Mouse (Mus musculus) C2C12 (cell line): ENCODE data around the gene Sfr1. TPM values are rescaled to one million over a fixed set of nuclear protein-coding genes. Genes with fewer than 3 reads are reported as not detected.

Experiments
- H3K27me3 ChIP-seq: one replicate; pipeline ENCODE4 v1.6.1; 2011; ENCODE audit not compliant: control insufficient read depth, insufficient read depth, insufficient read length
- H3K36me3 ChIP-seq: one replicate; pipeline ENCODE4 v1.6.1; 2011; ENCODE audit not compliant: control insufficient read depth, insufficient read depth
- H3K4me3 ChIP-seq: one replicate; pipeline ENCODE4 v1.5.1; 2011; ENCODE audit warnings: mild to moderate bottlenecking, control low read depth; ENCODE audit not compliant: poor library complexity, insufficient read depth, severe bottlenecking
- H3K79me2 ChIP-seq: one replicate; pipeline ENCODE4 v1.6.1; 2011; ENCODE audit not compliant: control insufficient read depth, insufficient read depth
- H3K79me3 ChIP-seq: one replicate; pipeline ENCODE4 v1.6.1; 2011; ENCODE audit warnings: low read depth, control low read depth
- H3ac ChIP-seq: one replicate; pipeline ENCODE3; 2011; ENCODE audit warnings: low read depth; ENCODE audit not compliant: control insufficient read depth, insufficient read length
- CEBPB ChIP-seq: IDR thresholded peaks from one replicate; pipeline ENCODE4 v1.6.1; 2011; ENCODE audit warnings: low read depth, mild to moderate bottlenecking, control low read depth, moderate library complexity
- CTCF ChIP-seq: IDR thresholded peaks from one replicate; pipeline ENCODE4 v1.5.1; 2011; ENCODE audit not compliant: control insufficient read depth, insufficient read depth, insufficient read length
- FOSL1 ChIP-seq: IDR thresholded peaks from one replicate; pipeline ENCODE4 v1.8.0; 2011; ENCODE audit warnings: mild to moderate bottlenecking, low read length; ENCODE audit not compliant: poor library complexity, insufficient read depth, severe bottlenecking
- MAX ChIP-seq: IDR thresholded peaks from one replicate; pipeline ENCODE4 v1.6.1; 2011; ENCODE audit warnings: mild to moderate bottlenecking, control low read depth
- MYOD1 ChIP-seq: IDR thresholded peaks from one replicate; pipeline ENCODE4 v1.6.1; 2011; ENCODE audit warnings: low read depth; ENCODE audit not compliant: control insufficient read depth, insufficient read length
- MYOG ChIP-seq: IDR thresholded peaks from one replicate; pipeline ENCODE4 v1.6.1; 2011; ENCODE audit not compliant: control insufficient read depth, insufficient read length; ENCODE audit errors: extremely low read depth
- USF1 ChIP-seq: IDR thresholded peaks from one replicate; pipeline ENCODE4 v1.6.1; 2011; ENCODE audit warnings: low read depth, mild to moderate bottlenecking, control low read depth, moderate library complexity
- polyA plus RNA-seq: library from polyadenylated mRNA; unstranded; fragments of >200 nt; fragmentation: generic; extraction: Trizol; gene quantifications from one replicate; pipeline ENCODE4 v1.2.1, GENCODE M21; 2012; ENCODE audit warnings: missing spikeins

Gene Sfr1
- polyA plus RNA-seq, 1 experiment, result 74.9 TPM

- no peak overlapping the region for H3ac ChIP-seq
- no peak for TF ChIP-seq FOSL1
- TF ChIP-seq CTCF, result no peak
- no peak for TF ChIP-seq MAX
- TF ChIP-seq MYOD1, result no peak
- no peak for TF ChIP-seq MYOG
Observed at GRCm38 (mm10) chr19:47753921-47754320, 22.4 kb downstream of the Sfr1 start.

GRCm38 (mm10) chr19:47754931-47755330 is 23.4 kb downstream of the Sfr1 start:
- H3K79me2 ChIP-seq, result no peaks in the 10 kb centered on the region
- H3K27me3 ChIP-seq, result no peaks in the 10 kb centered on the region
- H3ac ChIP-seq, result no peak overlapping the region
- H3K79me3 ChIP-seq, result no peaks in the 10 kb centered on the region
- H3K36me3 ChIP-seq, result no peaks in the 10 kb centered on the region
- TF ChIP-seq MYOD1, result no peak
- TF ChIP-seq MAX, result no peak
- no peak for TF ChIP-seq USF1
- no peak for TF ChIP-seq CTCF
- no peak for TF ChIP-seq CEBPB
- TF ChIP-seq FOSL1, result no peak
- no peak for TF ChIP-seq MYOG
- H3K4me3 ChIP-seq, result no peak overlapping the region

More at GRCm38 (mm10) chr19:47753921-47754320, 22.4 kb downstream of the Sfr1 start:
- Histone ChIP-seq H3K27me3 (no peaks in the 10 kb centered on the region), H3K79me3 (no peaks in the 10 kb centered on the region), H3K4me3 (no peak overlapping the region), H3K79me2 (no peaks in the 10 kb centered on the region), H3K36me3 (no peaks in the 10 kb centered on the region)

DNA sequence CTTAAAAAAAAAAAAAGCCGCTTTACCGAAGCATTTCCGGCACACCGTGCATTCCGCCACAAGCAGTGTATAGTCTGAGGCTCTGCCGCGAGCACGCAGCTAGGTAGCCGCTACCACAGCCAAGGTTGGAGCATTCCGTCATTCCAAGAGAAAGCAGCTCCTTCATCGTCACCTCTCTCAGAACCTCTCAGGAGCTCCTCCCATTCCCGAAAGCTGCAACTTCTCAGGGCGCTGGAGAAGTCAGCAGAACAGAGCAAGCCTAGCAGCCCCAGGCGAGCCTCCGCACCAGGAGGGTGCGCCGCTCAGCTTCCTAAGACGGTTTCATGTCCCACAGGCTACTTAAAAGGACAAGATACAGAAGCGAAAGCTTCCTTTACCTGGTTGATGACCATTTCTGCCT is 24.1 kb downstream of the Sfr1 start:
- no peak overlapping the region for H3ac ChIP-seq
- no peak for TF ChIP-seq FOSL1
- H3K4me3 ChIP-seq, result no peak overlapping the region
- H3K79me2 ChIP-seq, result no peaks in the 10 kb centered on the region
- no peaks in the 10 kb centered on the region for H3K79me3 ChIP-seq
- no peaks in the 10 kb centered on the region for H3K36me3 ChIP-seq
- H3K27me3 ChIP-seq, result no peaks in the 10 kb centered on the region

- Histone ChIP-seq H3K36me3 (no peaks in the 10 kb centered on the region), H3K79me2 (no peaks in the 10 kb centered on the region), H3K79me3 (no peaks in the 10 kb centered on the region), H3ac (no peak overlapping the region), H3K4me3 (no peak overlapping the region), H3K27me3 (peaks cover 14% of the 10 kb centered on the region)
- TF ChIP-seq CTCF (no peak), MYOD1 (no peak), USF1 (no peak), FOSL1 (no peak), MAX (no peak), MYOG (no peak), CEBPB (no peak)
Observed at GRCm38 (mm10) chr19:47777847-47778246, 46.4 kb downstream of the Sfr1 start.

DNA sequence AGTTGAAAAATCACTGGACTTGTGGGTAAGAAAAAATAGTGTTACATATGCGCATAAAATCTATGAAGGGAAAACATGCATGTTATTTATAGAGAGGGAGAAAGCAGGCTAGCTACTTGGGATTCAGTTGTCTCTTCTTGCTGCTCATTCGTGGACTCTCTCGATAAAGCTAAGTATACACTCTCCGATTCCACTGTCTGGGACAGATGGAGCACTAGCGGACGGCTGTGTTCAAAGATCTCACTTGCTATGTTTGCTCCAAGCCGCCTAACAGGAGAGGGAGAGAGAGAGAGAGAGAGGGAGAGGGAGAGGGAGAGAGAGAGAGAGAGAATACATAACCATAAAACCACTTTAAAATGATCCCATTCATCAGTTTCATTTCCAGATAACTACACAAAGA is 48.7 kb downstream of the Sfr1 start:
- Histone ChIP-seq H3ac (no peak overlapping the region), H3K4me3 (no peak overlapping the region), H3K27me3 (peaks cover 29% of the 10 kb centered on the region), H3K79me2 (no peaks in the 10 kb centered on the region), H3K36me3 (no peaks in the 10 kb centered on the region), H3K79me3 (no peaks in the 10 kb centered on the region)
- TF ChIP-seq MYOD1 (no peak), MAX (no peak), CEBPB (no peak), FOSL1 (no peak), CTCF (no peak), MYOG (no peak), USF1 (no peak)

- TF ChIP-seq CEBPB, result no peak
- Histone ChIP-seq H3K79me3 (no peaks in the 10 kb centered on the region), H3K4me3 (no peak overlapping the region), H3K36me3 (no peaks in the 10 kb centered on the region), H3K27me3 (peaks cover 28% of the 10 kb centered on the region), H3K79me2 (no peaks in the 10 kb centered on the region), H3ac (no peak overlapping the region)
Observed at GRCm38 (mm10) chr19:47780972-47781371, 49.5 kb downstream of the Sfr1 start.
